Mouse (Mus musculus): ENCODE measurements at regions not wholly inside any gene's neighbourhood (a gene's known extent, or its start where the extent isn't known, plus 50 kb on each side); places are given as distances from the start of the nearest gene placed in this dataset. TPM values are rescaled to one million over a fixed set of nuclear protein-coding genes. Genes with fewer than 3 reads are reported as not detected.

- 78% methylated on average over 3 of the region's 3 CpGs for WGBS
- no peak for ATAC-seq (ENCODE audit: low read depth)
These were observed 1123.5 kb upstream of the A1bg start for GRCm38 (mm10) chr15:62046276-62046675.

GRCm38 (mm10) chr15:62044654-62045335 lies 1122.0 kb upstream of the A1bg start:
- H3K27ac ChIP-seq (ENCODE audit: low read length) = no peak overlapping the region
- H3K36me3 ChIP-seq (ENCODE audit: control insufficient read depth, insufficient read depth, low read length) = no peaks in the 10 kb centered on the region
- H3K27me3 ChIP-seq (ENCODE audit: control insufficient read depth, insufficient read depth, low read depth, low read length) = no peaks in the 10 kb centered on the region
- H3K4me3 ChIP-seq (ENCODE audit: low read length) = no peak overlapping the region
- no peak for ATAC-seq (ENCODE audit: low read depth)
- no peaks in the 10 kb centered on the region for H3K9me3 ChIP-seq (ENCODE audit: control insufficient read depth, low read length)
- WGBS = 87% methylated on average over 7 of the region's 7 CpGs
- H3K4me2 ChIP-seq (ENCODE audit: low read depth, low read length) = no peak overlapping the region
- no peak overlapping the region for H3K9ac ChIP-seq (ENCODE audit: low read length)
- peaks cover 7% of the 10 kb centered on the region; the same call in 1 of the 2 replicates for H3K4me1 ChIP-seq (replicated peaks; ENCODE audit: control insufficient read depth, insufficient read depth, low read length)

More at GRCm38 (mm10) chr15:62046276-62046675, 1123.5 kb upstream of the A1bg start:
- Histone ChIP-seq H3K9ac (ENCODE audit: low read length) (no peak overlapping the region), H3K36me3 (ENCODE audit: control insufficient read depth, insufficient read depth, low read length) (no peaks in the 10 kb centered on the region), H3K27ac (ENCODE audit: low read length) (no peak overlapping the region), H3K9me3 (ENCODE audit: control insufficient read depth, low read length) (peaks cover 4% of the 10 kb centered on the region), H3K4me2 (ENCODE audit: low read depth, low read length) (no peak overlapping the region), H3K4me1 (replicated peaks; ENCODE audit: control insufficient read depth, insufficient read depth, low read length) (peaks cover 7% of the 10 kb centered on the region; the same call in 1 of the 2 replicates), H3K27me3 (ENCODE audit: control insufficient read depth, insufficient read depth, low read depth, low read length) (no peaks in the 10 kb centered on the region), H3K4me3 (ENCODE audit: low read length) (no peak overlapping the region)

- WGBS = 70% methylated on average over 20 of the region's 20 CpGs
- no peak overlapping the region for H3K9ac ChIP-seq (ENCODE audit: low read length)
- H3K27me3 ChIP-seq (ENCODE audit: control insufficient read depth, insufficient read depth, low read depth, low read length) = no peaks in the 10 kb centered on the region
- H3K9me3 ChIP-seq (ENCODE audit: control insufficient read depth, low read length) = no peaks in the 10 kb centered on the region
- H3K4me2 ChIP-seq (ENCODE audit: low read depth, low read length) = no peak overlapping the region
- H3K4me3 ChIP-seq (ENCODE audit: low read length) = no peak overlapping the region
- H3K4me1 ChIP-seq (replicated peaks; ENCODE audit: control insufficient read depth, insufficient read depth, low read length) = no peaks in the 10 kb centered on the region; the same call in 1 of the 2 replicates
- H3K36me3 ChIP-seq (ENCODE audit: control insufficient read depth, insufficient read depth, low read length) = no peaks in the 10 kb centered on the region
- H3K27ac ChIP-seq (ENCODE audit: low read length) = no peak overlapping the region
- no peak for ATAC-seq (ENCODE audit: low read depth)
These were observed 1121.0 kb upstream of the A1bg start for GRCm38 (mm10) chr15:62043617-62044392.

GRCm38 (mm10) chr15:62042924-62043504 lies 1120.2 kb upstream of the A1bg start:
- ATAC-seq (ENCODE audit: low read depth) = no peak
- H3K36me3 ChIP-seq (ENCODE audit: control insufficient read depth, insufficient read depth, low read length) = no peaks in the 10 kb centered on the region
- no peak overlapping the region for H3K9ac ChIP-seq (ENCODE audit: low read length)
- H3K4me2 ChIP-seq (ENCODE audit: low read depth, low read length) = no peak overlapping the region
- no peak overlapping the region for H3K4me3 ChIP-seq (ENCODE audit: low read length)
- no peaks in the 10 kb centered on the region for H3K27me3 ChIP-seq (ENCODE audit: control insufficient read depth, insufficient read depth, low read depth, low read length)
- 79% methylated on average over 6 of the region's 6 CpGs for WGBS
- no peaks in the 10 kb centered on the region for H3K9me3 ChIP-seq (ENCODE audit: control insufficient read depth, low read length)
- peaks cover 7% of the 10 kb centered on the region; the same call in 1 of the 2 replicates for H3K4me1 ChIP-seq (replicated peaks; ENCODE audit: control insufficient read depth, insufficient read depth, low read length)
- no peak overlapping the region for H3K27ac ChIP-seq (ENCODE audit: low read length)

Small RNA genes lying in the stretch of these regions (microRNA-seq; reads per million reads assigned to microRNA genes)
- gene Gm24810 = not detected

Measured in lung, embryonic 16.5 days (tissue).